Mouse (Mus musculus): ENCODE results near the gene Tnp2.

GRCm38 (mm10) chr16:10786288-10786687 is 2.2 kb downstream of the Tnp2 start:
- TF ChIP-seq CTCF (IDR thresholded peaks at IDR 0.05; ENCODE audit: borderline replicate concordance, insufficient read depth, low read length), result peak; percentile 90
- peak; percentile 63 for TF ChIP-seq POLR2A (IDR thresholded peaks at IDR 0.05; ENCODE audit: low read depth, low read length)
